Mouse (Mus musculus) macrophage (primary cell): ENCODE results near the gene Anapc13. TPM values are rescaled to one million over a fixed set of nuclear protein-coding genes. Genes with fewer than 3 reads are reported as not detected.

Experiments used
- H3K27ac ChIP-seq: fragments of 350-480 bp; formaldehyde crosslinking; 2 replicates; pipeline ENCODE4 v1.9.0; 2021
- H3K36me3 ChIP-seq: fragments of 350-480 bp; formaldehyde crosslinking; 2 replicates; pipeline ENCODE4 v1.9.0; 2021; ENCODE audit errors: inconsistent target
- H3K4me3 ChIP-seq: fragments of 350-480 bp; formaldehyde crosslinking; 2 replicates; pipeline ENCODE4 v1.9.0; 2021; ENCODE audit errors: inconsistent target
- H3K79me2 ChIP-seq: fragments of 350-480 bp; formaldehyde crosslinking; 2 replicates; pipeline ENCODE4 v1.9.0; 2021; ENCODE audit errors: inconsistent target
- WGBS: methylation state at CpG from one replicate; pipeline ENCODE4 v1.1.7; 2026; ENCODE audit warnings: inconsistent platforms; ENCODE audit not compliant: missing documents; 5-methylcytosine and 5-hydroxymethylcytosine counted together
- polyA plus RNA-seq: library from polyadenylated mRNA; stranded (reverse); fragments of 250-400 nt; gene quantifications from 3 replicates; pipeline ENCODE4 v1.2.4, GENCODE M21; 2018; ENCODE audit warnings: inconsistent platforms

The Anapc13 gene
- polyA plus RNA-seq, 1 experiment from 2014 or later = 97.9 TPM

DNA sequence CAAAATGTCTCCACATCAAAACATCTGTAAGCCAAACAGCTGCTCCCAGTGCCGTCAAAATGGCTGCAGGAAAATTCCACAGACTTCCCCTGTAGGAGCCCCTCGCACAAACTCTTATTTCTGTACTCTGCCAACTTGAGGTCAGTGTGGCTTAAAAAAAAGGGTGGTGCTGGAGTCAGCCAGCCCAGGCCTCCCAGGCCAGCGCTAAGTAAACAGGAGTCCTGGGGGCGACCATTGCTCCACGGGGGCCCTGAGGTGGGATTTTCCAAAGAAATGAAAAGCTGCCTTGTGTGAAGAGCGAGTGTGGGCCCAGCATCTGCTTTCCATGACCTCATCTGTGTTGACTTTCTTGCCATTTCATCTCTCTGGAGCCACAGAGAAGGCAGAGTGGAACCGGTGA, 55.4 kb downstream of the Anapc13 start:
- Histone ChIP-seq H3K36me3 (no peaks in the 10 kb centered on the region), H3K4me3 (no peak overlapping the region), H3K27ac (no peak overlapping the region), H3K79me2 (no peaks in the 10 kb centered on the region)
- 86% methylated on average over 7 of the region's 7 CpGs for WGBS

Other genes with a start within 250 kb of the Anapc13 start
- not detected in 3 replicates for gene Ky, start 120.5 kb upstream of the Anapc13 start, polyA plus RNA-seq
- gene Cep63, start 238 bp downstream of the Anapc13 start, polyA plus RNA-seq = 9.3 to 15.0 TPM (median 13.6 TPM) in 3 replicates
- gene Amotl2, start 90.4 kb downstream of the Anapc13 start, polyA plus RNA-seq = 0.19 to 0.35 TPM (median 0.22 TPM) in 3 replicates
- 0.89 to 2.4 TPM in 2 of 3 replicates, not detected in the other for gene Ryk, start 208.6 kb downstream of the Anapc13 start, polyA plus RNA-seq